Mouse (Mus musculus): Measurements from ENCODE around the gene P2ry12.

GRCm38 (mm10) chr3:59187336-59187735 is 75.3 kb downstream of the P2ry12 start:
- TF ChIP-seq CTCF (IDR thresholded peaks at IDR 0.05; ENCODE audit: low read depth, low read length) = no peak
- TF ChIP-seq POLR2A (IDR thresholded peaks at IDR 0.05; ENCODE audit: insufficient read depth, low read length) = no peak
- no peak for TF ChIP-seq EP300 (IDR thresholded peaks at IDR 0.05; ENCODE audit: insufficient read depth, low read depth, low read length)
